Mouse (Mus musculus): ENCODE measurements around the gene Gm45521. TPM values are rescaled to one million over a fixed set of nuclear protein-coding genes. Genes with fewer than 3 reads are reported as not detected.

The Gm45521 gene
- total and polyA plus RNA-seq, 3 experiments, result not detected

DNA sequence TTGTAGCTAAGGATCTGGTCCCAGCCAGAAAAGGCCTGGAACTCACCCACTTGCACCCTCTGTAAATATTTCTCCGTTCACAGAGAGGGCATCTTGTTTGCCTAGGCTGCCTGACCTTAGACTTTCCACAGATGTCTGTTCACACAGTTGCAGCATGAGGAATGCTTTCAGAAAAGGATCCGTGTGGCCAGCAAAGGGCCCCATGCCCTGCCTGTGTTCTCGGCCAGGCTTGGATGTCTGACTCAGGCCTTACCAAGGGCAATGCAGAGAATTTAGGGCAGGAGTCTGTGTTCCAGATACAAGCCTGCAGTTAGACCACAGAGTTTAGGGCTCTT, 13.3 kb upstream of the Gm45521 start:
- ATAC-seq (ENCODE audit: extremely low read depth, insufficient number of reproducible peaks, low FRiP score, poor library complexity, severe bottlenecking) (no peak), DNase-seq (ENCODE audit: low spot score) (no peak)
- H3K4me1 ChIP-seq (ENCODE audit: insufficient read depth, low read depth, low read length), result peaks cover 62% of the 10 kb centered on the region
- peaks cover 5% of the 10 kb centered on the region; the same call in 1 of the 2 replicates for H3K27me3 ChIP-seq (ENCODE audit: insufficient read depth, low read length)
- H3K4me3 ChIP-seq (ENCODE audit: low read depth, low read length), result no peak overlapping the region
- H3K9me3 ChIP-seq (replicated peaks), result no peaks in the 10 kb centered on the region
- H3K36me3 ChIP-seq (replicated peaks), result peaks cover 15% of the 10 kb centered on the region
- no peak for TF ChIP-seq CTCF (IDR thresholded peaks at IDR 0.05; ENCODE audit: low read depth, low read length)

GRCm38 (mm10) chr14:7944349-7945039, 12.6 kb upstream of the Gm45521 start:
- Histone ChIP-seq H3K36me3 (replicated peaks) (peaks cover 15% of the 10 kb centered on the region), H3K4me3 (ENCODE audit: low read depth, low read length) (no peak overlapping the region; the same call in 1 of the 2 replicates), H3K27me3 (ENCODE audit: insufficient read depth, low read length) (peaks cover 5% of the 10 kb centered on the region; the same call in 1 of the 2 replicates), H3K9me3 (replicated peaks) (no peaks in the 10 kb centered on the region), H3K4me1 (ENCODE audit: insufficient read depth, low read depth, low read length) (peaks cover 63% of the 10 kb centered on the region)
- DNase-seq (ENCODE audit: low spot score), result peak; percentile 28
- no peak for TF ChIP-seq POLR2AphosphoS5 (IDR thresholded peaks at IDR 0.05; ENCODE audit: insufficient replicate concordance, low read depth, low read length)
- TF ChIP-seq TAL1 (conservative IDR thresholded peaks at IDR 0.05; ENCODE audit: low read depth, low read length), result no peak
- peak; percentile 25; the same call in 1 of the 2 replicates for TF ChIP-seq CTCF (IDR thresholded peaks at IDR 0.05; ENCODE audit: low read depth, low read length)
- ATAC-seq (ENCODE audit: extremely low read depth, insufficient number of reproducible peaks, low FRiP score, poor library complexity, severe bottlenecking), result peak; percentile 48

GRCm38 (mm10) chr14:7945261-7945660, 11.8 kb upstream of the Gm45521 start:
- TF ChIP-seq GATA1 (IDR thresholded peaks at IDR 0.05; ENCODE audit: borderline replicate concordance, low read length) (no peak), CTCF (IDR thresholded peaks at IDR 0.05; ENCODE audit: low read depth, low read length) (no peak), POLR2AphosphoS5 (IDR thresholded peaks at IDR 0.05; ENCODE audit: insufficient replicate concordance, low read depth, low read length) (no peak), TAL1 (conservative IDR thresholded peaks at IDR 0.05; ENCODE audit: low read depth, low read length) (no peak), GATA2 (IDR thresholded peaks at IDR 0.05; ENCODE audit: borderline replicate concordance, low read depth, low read length) (no peak)
- peaks cover 18% of the 10 kb centered on the region for H3K36me3 ChIP-seq (replicated peaks)
- H3K4me3 ChIP-seq (ENCODE audit: low read depth, low read length), result no peak overlapping the region
- ATAC-seq (ENCODE audit: extremely low read depth, insufficient number of reproducible peaks, low FRiP score, poor library complexity, severe bottlenecking) (no peak), DNase-seq (ENCODE audit: low spot score) (no peak)
- H3K4me1 ChIP-seq (ENCODE audit: insufficient read depth, low read depth, low read length), result peaks cover 57% of the 10 kb centered on the region
- H3K27me3 ChIP-seq (ENCODE audit: insufficient read depth, low read length), result peaks cover 9% of the 10 kb centered on the region
- no peaks in the 10 kb centered on the region for H3K9me3 ChIP-seq (replicated peaks)

- no peak for ATAC-seq (ENCODE audit: extremely low read depth, insufficient number of reproducible peaks, low FRiP score, poor library complexity, severe bottlenecking)
- TF ChIP-seq GATA2 (IDR thresholded peaks at IDR 0.05; ENCODE audit: borderline replicate concordance, low read depth, low read length) (no peak), CTCF (IDR thresholded peaks at IDR 0.05; ENCODE audit: low read depth, low read length) (no peak), TAL1 (conservative IDR thresholded peaks at IDR 0.05; ENCODE audit: low read depth, low read length) (no peak), POLR2AphosphoS5 (IDR thresholded peaks at IDR 0.05; ENCODE audit: insufficient replicate concordance, low read depth, low read length) (no peak), GATA1 (IDR thresholded peaks at IDR 0.05; ENCODE audit: borderline replicate concordance, low read length) (no peak)
- Histone ChIP-seq H3K4me3 (ENCODE audit: low read depth, low read length) (no peak overlapping the region), H3K36me3 (replicated peaks) (peaks cover 9% of the 10 kb centered on the region), H3K4me1 (ENCODE audit: insufficient read depth, low read depth, low read length) (peaks cover 14% of the 10 kb centered on the region), H3K9me3 (replicated peaks) (no peaks in the 10 kb centered on the region), H3K27me3 (ENCODE audit: insufficient read depth, low read length) (peaks cover 36% of the 10 kb centered on the region)
- no peak for DNase-seq (ENCODE audit: low spot score)
Observed at GRCm38 (mm10) chr14:7951234-7951633, 5.9 kb upstream of the Gm45521 start.

- peaks cover 42% of the 10 kb centered on the region for H3K27me3 ChIP-seq (ENCODE audit: insufficient read depth, low read length)
- H3K4me3 ChIP-seq (ENCODE audit: low read depth, low read length), result no peak overlapping the region
- no peak for TF ChIP-seq TAL1 (conservative IDR thresholded peaks at IDR 0.05; ENCODE audit: low read depth, low read length)
- TF ChIP-seq GATA2 (IDR thresholded peaks at IDR 0.05; ENCODE audit: borderline replicate concordance, low read depth, low read length), result no peak
- no peak for TF ChIP-seq GATA1 (IDR thresholded peaks at IDR 0.05; ENCODE audit: borderline replicate concordance, low read length)
- H3K9me3 ChIP-seq (replicated peaks), result no peaks in the 10 kb centered on the region
- no peak for DNase-seq (ENCODE audit: low spot score)
- H3K36me3 ChIP-seq (replicated peaks), result peaks cover 9% of the 10 kb centered on the region
- no peak for ATAC-seq (ENCODE audit: extremely low read depth, insufficient number of reproducible peaks, low FRiP score, poor library complexity, severe bottlenecking)
- H3K4me1 ChIP-seq (ENCODE audit: insufficient read depth, low read depth, low read length), result peaks cover 16% of the 10 kb centered on the region
Observed at GRCm38 (mm10) chr14:7952610-7953254, 4.4 kb upstream of the Gm45521 start.

DNA sequence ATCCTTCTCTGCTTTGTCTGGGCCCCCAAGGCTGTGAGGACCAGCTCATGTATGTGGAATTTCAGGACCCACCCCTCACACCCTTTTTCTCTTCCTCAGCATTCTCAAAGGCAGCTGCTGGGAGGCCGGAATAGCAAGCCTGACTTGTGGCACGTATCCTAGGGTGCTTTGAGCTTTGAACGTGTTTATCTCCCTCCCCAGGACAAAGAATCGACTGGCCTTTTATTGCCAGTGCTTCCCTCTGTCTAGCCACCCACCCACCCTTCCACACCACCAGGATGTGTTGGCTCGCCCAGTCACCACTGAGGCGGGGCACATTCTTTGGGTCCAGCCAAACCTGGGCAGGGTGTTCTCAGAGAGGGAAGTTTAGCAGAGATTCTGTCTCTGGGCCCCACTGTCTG, 3.0 kb upstream of the Gm45521 start:
- Histone ChIP-seq H3K9me3 (replicated peaks) (no peaks in the 10 kb centered on the region), H3K4me3 (ENCODE audit: low read depth, low read length) (no peak overlapping the region), H3K36me3 (replicated peaks) (peaks cover 6% of the 10 kb centered on the region), H3K4me1 (ENCODE audit: insufficient read depth, low read depth, low read length) (peaks cover 17% of the 10 kb centered on the region; the same call in 1 of the 2 replicates), H3K27me3 (ENCODE audit: insufficient read depth, low read length) (peaks cover 36% of the 10 kb centered on the region)
- DNase-seq (ENCODE audit: low spot score) (no peak), ATAC-seq (ENCODE audit: extremely low read depth, insufficient number of reproducible peaks, low FRiP score, poor library complexity, severe bottlenecking) (no peak)
- TF ChIP-seq POLR2AphosphoS5 (IDR thresholded peaks at IDR 0.05; ENCODE audit: insufficient replicate concordance, low read depth, low read length) (no peak), TAL1 (conservative IDR thresholded peaks at IDR 0.05; ENCODE audit: low read depth, low read length) (no peak), CTCF (IDR thresholded peaks at IDR 0.05; ENCODE audit: low read depth, low read length) (no peak), GATA2 (IDR thresholded peaks at IDR 0.05; ENCODE audit: borderline replicate concordance, low read depth, low read length) (no peak), GATA1 (IDR thresholded peaks at IDR 0.05; ENCODE audit: borderline replicate concordance, low read length) (no peak)

Data from G1E (cell line).